Mouse (Mus musculus) embryonic facial prominence, embryonic 12.5 days (tissue): ENCODE results near the gene Zbtb45. TPM values are rescaled to one million over a fixed set of nuclear protein-coding genes. Genes with fewer than 3 reads are reported as not detected.

Experiments
- ATAC-seq: fragments of 200-750 bp; cut with Nextera tagmentation; 2 replicates; pipeline ENCODE4 v1.8.0; 2017; ENCODE audit not compliant: insufficient number of reproducible peaks, insufficient read depth, low FRiP score, low TSS enrichment
- H3K27ac ChIP-seq: fragments of 300-500 bp; sonication (generic); 2 replicates; pipeline ENCODE4 v1.5.1; 2016; ENCODE audit warnings: mild to moderate bottlenecking
- H3K27me3 ChIP-seq: fragments of 300-500 bp; sonication (generic); 2 replicates; pipeline ENCODE4 v1.6.1; 2016; ENCODE audit warnings: mild to moderate bottlenecking, moderate library complexity
- H3K36me3 ChIP-seq: fragments of 300-500 bp; sonication (generic); 2 replicates; pipeline ENCODE4 v1.6.1; 2016; ENCODE audit warnings: mild to moderate bottlenecking
- H3K4me1 ChIP-seq: fragments of 300-500 bp; sonication (generic); 2 replicates; pipeline ENCODE4 v1.6.1; 2016
- H3K4me2 ChIP-seq: fragments of 300-500 bp; sonication (generic); replicated peaks from 2 replicates; pipeline ENCODE4 v1.6.1; 2016; ENCODE audit warnings: mild to moderate bottlenecking, moderate library complexity
- H3K4me3 ChIP-seq: fragments of 300-500 bp; sonication (generic); 2 replicates; pipeline ENCODE4 v1.5.1; 2016; ENCODE audit warnings: mild to moderate bottlenecking
- H3K9ac ChIP-seq: fragments of 300-500 bp; sonication (generic); 2 replicates; pipeline ENCODE4 v1.6.1; 2016; ENCODE audit warnings: mild to moderate bottlenecking, moderate library complexity
- H3K9me3 ChIP-seq: fragments of 300-500 bp; sonication (generic); 2 replicates; pipeline ENCODE4 v1.6.1; 2016; ENCODE audit warnings: mild to moderate bottlenecking, moderate library complexity
- WGBS: fragments of 180-500 bp; shearing (Covaris S2); methylation state at CpG from one replicate; pipeline ENCODE4 v1.1.7; 2016; 5-methylcytosine and 5-hydroxymethylcytosine counted together
- polyA plus RNA-seq: library from polyadenylated mRNA; unstranded; fragments of >200 nt; fragmentation: Nextera tagmentation; extraction: Ambion mirVana; gene quantifications from 2 replicates; pipeline ENCODE4 v1.2.1, GENCODE M21; 2016

The Zbtb45 gene
- polyA plus RNA-seq, 1 experiment from 2014 or later, result 29.9 TPM

GRCm38 (mm10) chr7:13033451-13034147 is 23.8 kb upstream of the Zbtb45 start:
- peak overlapping the region; percentile 85 for H3K27ac ChIP-seq
- ATAC-seq, result no peak
- 53% methylated on average over 13 of the region's 13 CpGs for WGBS

GRCm38 (mm10) chr7:13032541-13032940 is 22.7 kb upstream of the Zbtb45 start:
- no peak for ATAC-seq
- H3K4me1 ChIP-seq, result peaks cover 28% of the 10 kb centered on the region
- 90% methylated on average over 7 of the region's 7 CpGs for WGBS
- H3K4me2 ChIP-seq, result no peak overlapping the region
- H3K9ac ChIP-seq, result no peak overlapping the region
- H3K4me3 ChIP-seq, result no peak overlapping the region
- no peaks in the 10 kb centered on the region for H3K9me3 ChIP-seq
- peaks cover 76% of the 10 kb centered on the region for H3K36me3 ChIP-seq
- no peaks in the 10 kb centered on the region for H3K27me3 ChIP-seq
- H3K27ac ChIP-seq, result no peak overlapping the region

More at GRCm38 (mm10) chr7:13033451-13034147, 23.8 kb upstream of the Zbtb45 start:
- Histone ChIP-seq H3K9me3 (no peaks in the 10 kb centered on the region), H3K36me3 (peaks cover 66% of the 10 kb centered on the region), H3K4me3 (peak overlapping the region; percentile 45), H3K9ac (peak overlapping the region; percentile 58), H3K4me2 (peak overlapping the region; percentile 71), H3K27me3 (no peaks in the 10 kb centered on the region), H3K4me1 (peaks cover 28% of the 10 kb centered on the region)

GRCm38 (mm10) chr7:13031983-13032382 is 22.1 kb upstream of the Zbtb45 start:
- Histone ChIP-seq H3K4me2 (no peak overlapping the region), H3K4me3 (no peak overlapping the region), H3K27me3 (no peaks in the 10 kb centered on the region), H3K4me1 (peaks cover 28% of the 10 kb centered on the region), H3K27ac (no peak overlapping the region), H3K9ac (no peak overlapping the region), H3K9me3 (no peaks in the 10 kb centered on the region), H3K36me3 (peaks cover 82% of the 10 kb centered on the region)
- 84% methylated on average over 2 of the region's 2 CpGs for WGBS
- ATAC-seq, result no peak

GRCm38 (mm10) chr7:13031069-13031468 is 21.2 kb upstream of the Zbtb45 start:
- H3K36me3 ChIP-seq, result peaks cover 87% of the 10 kb centered on the region

GRCm38 (mm10) chr7:13028986-13029385 is 19.2 kb upstream of the Zbtb45 start:
- Histone ChIP-seq H3K27me3 (no peaks in the 10 kb centered on the region), H3K36me3 (peaks cover 81% of the 10 kb centered on the region), H3K4me1 (peaks cover 24% of the 10 kb centered on the region), H3K9me3 (no peaks in the 10 kb centered on the region), H3K27ac (no peak overlapping the region), H3K9ac (no peak overlapping the region), H3K4me2 (no peak overlapping the region), H3K4me3 (no peak overlapping the region)
- WGBS, result 96% methylated on average over 4 of the region's 4 CpGs
- ATAC-seq, result no peak

More at GRCm38 (mm10) chr7:13031069-13031468, 21.2 kb upstream of the Zbtb45 start:
- 75% methylated on average over 5 of the region's 5 CpGs for WGBS
- Histone ChIP-seq H3K4me2 (no peak overlapping the region), H3K27ac (no peak overlapping the region), H3K4me3 (no peak overlapping the region), H3K27me3 (no peaks in the 10 kb centered on the region), H3K9ac (no peak overlapping the region), H3K9me3 (no peaks in the 10 kb centered on the region), H3K4me1 (peaks cover 29% of the 10 kb centered on the region)
- ATAC-seq, result no peak

GRCm38 (mm10) chr7:13025511-13026112 is 15.8 kb upstream of the Zbtb45 start:
- peak overlapping the region; percentile 93 for H3K4me3 ChIP-seq

GRCm38 (mm10) chr7:13024805-13025204 is 15.0 kb upstream of the Zbtb45 start:
- no peaks in the 10 kb centered on the region for H3K9me3 ChIP-seq
- peak overlapping the region; percentile 98 for H3K9ac ChIP-seq
- peak overlapping the region; percentile 100 for H3K27ac ChIP-seq
- H3K4me3 ChIP-seq, result peak overlapping the region; percentile 93
- no peaks in the 10 kb centered on the region for H3K27me3 ChIP-seq
- H3K36me3 ChIP-seq, result peaks cover 45% of the 10 kb centered on the region
- peaks cover 15% of the 10 kb centered on the region for H3K4me1 ChIP-seq
- peak overlapping the region; percentile 99 for H3K4me2 ChIP-seq
- under 1% methylated on average over 28 of the region's 44 CpGs for WGBS
- peak; percentile 61 for ATAC-seq

More at GRCm38 (mm10) chr7:13025511-13026112, 15.8 kb upstream of the Zbtb45 start:
- WGBS, result 27% methylated on average over 4 of the region's 4 CpGs
- peak overlapping the region; percentile 98 for H3K9ac ChIP-seq
- H3K4me1 ChIP-seq, result peaks cover 15% of the 10 kb centered on the region
- H3K4me2 ChIP-seq, result peak overlapping the region; percentile 99
- H3K9me3 ChIP-seq, result no peaks in the 10 kb centered on the region
- no peaks in the 10 kb centered on the region for H3K27me3 ChIP-seq
- peak overlapping the region; percentile 100 for H3K27ac ChIP-seq
- peaks cover 53% of the 10 kb centered on the region for H3K36me3 ChIP-seq
- ATAC-seq, result no peak

- peak overlapping the region; percentile 100 for H3K27ac ChIP-seq
- peak overlapping the region; percentile 93 for H3K4me3 ChIP-seq
- H3K9me3 ChIP-seq, result no peaks in the 10 kb centered on the region
- WGBS, result under 1% methylated on average over 74 of the region's 95 CpGs
- H3K4me1 ChIP-seq, result peaks cover 15% of the 10 kb centered on the region
- peak; percentile 74 for ATAC-seq
- H3K4me2 ChIP-seq, result peak overlapping the region; percentile 99
- peaks cover 38% of the 10 kb centered on the region for H3K36me3 ChIP-seq
- H3K27me3 ChIP-seq, result no peaks in the 10 kb centered on the region
- peak overlapping the region; percentile 98 for H3K9ac ChIP-seq
Observed at GRCm38 (mm10) chr7:13023928-13024731, 14.3 kb upstream of the Zbtb45 start.

GRCm38 (mm10) chr7:13022773-13023535 is 13.1 kb upstream of the Zbtb45 start:
- H3K4me1 ChIP-seq, result peaks cover 15% of the 10 kb centered on the region
- ATAC-seq, result peak; percentile 65
- peak overlapping the region; percentile 99 for H3K4me2 ChIP-seq
- H3K4me3 ChIP-seq, result peak overlapping the region; percentile 93
- H3K36me3 ChIP-seq, result peaks cover 26% of the 10 kb centered on the region
- peak overlapping the region; percentile 66 for H3K9ac ChIP-seq
- H3K27ac ChIP-seq, result peak overlapping the region; percentile 100
- no peaks in the 10 kb centered on the region for H3K27me3 ChIP-seq
- H3K9me3 ChIP-seq, result no peaks in the 10 kb centered on the region
- 3% methylated on average over 31 of the region's 31 CpGs for WGBS

GRCm38 (mm10) chr7:13015217-13015616 is 5.4 kb upstream of the Zbtb45 start:
- Histone ChIP-seq H3K27me3 (no peaks in the 10 kb centered on the region), H3K4me1 (peaks cover 5% of the 10 kb centered on the region; the same call in 1 of the 2 replicates), H3K9ac (no peak overlapping the region), H3K27ac (no peak overlapping the region), H3K4me2 (no peak overlapping the region), H3K9me3 (no peaks in the 10 kb centered on the region), H3K36me3 (no peaks in the 10 kb centered on the region), H3K4me3 (no peak overlapping the region)
- no peak for ATAC-seq
- whole genome bisulfite sequencing, result 82% methylated on average over 1 of the region's 1 CpGs

- Histone ChIP-seq H3K9me3 (no peaks in the 10 kb centered on the region), H3K9ac (no peak overlapping the region), H3K4me2 (no peak overlapping the region), H3K36me3 (no peaks in the 10 kb centered on the region), H3K27me3 (no peaks in the 10 kb centered on the region), H3K4me3 (no peak overlapping the region), H3K4me1 (peaks cover 6% of the 10 kb centered on the region; the same call in 1 of the 2 replicates), H3K27ac (no peak overlapping the region)
- WGBS, result 34% methylated on average over 6 of the region's 6 CpGs
- ATAC-seq, result no peak
Observed at GRCm38 (mm10) chr7:13014275-13014839, 4.5 kb upstream of the Zbtb45 start.
